8 mouse cellular contexts compared by ENCODE assay signal in the genomic region with DNA sequence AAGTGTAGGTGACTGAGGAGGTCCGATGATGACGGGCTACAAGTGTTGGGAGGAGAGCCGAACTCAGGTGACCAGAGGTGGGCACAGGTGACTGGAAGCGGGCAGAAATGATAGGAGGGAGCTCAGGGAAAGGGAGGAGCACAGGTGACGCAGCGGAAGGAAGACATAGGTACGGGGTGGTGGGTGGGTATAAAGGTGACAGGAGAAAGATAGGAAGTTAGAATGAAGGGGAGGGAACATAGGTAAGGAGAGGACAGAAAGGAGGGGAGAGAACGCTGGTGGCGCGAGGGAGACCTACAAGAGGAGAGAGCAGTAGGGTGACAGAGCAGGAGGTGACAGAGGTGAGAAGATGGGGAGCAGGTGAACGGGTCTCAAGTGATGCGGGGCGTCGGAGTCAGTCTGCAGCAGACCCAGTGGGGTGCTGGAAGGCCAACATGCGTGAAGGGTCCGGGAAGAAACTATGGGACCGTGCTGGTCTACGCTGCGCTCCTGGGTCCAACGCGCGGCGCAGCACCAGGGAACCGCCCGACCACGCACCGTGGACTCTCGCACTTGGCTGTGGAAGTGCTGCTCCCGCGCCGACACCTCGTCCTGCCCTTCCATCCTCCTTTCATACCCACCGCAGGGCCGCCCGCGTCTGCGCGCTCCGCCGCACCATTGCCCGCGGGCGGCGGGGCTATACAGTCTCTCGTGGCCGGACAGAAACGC. TPM values are rescaled to one million over a fixed set of nuclear protein-coding genes. Genes with fewer than 3 reads are reported as not detected.
DNase-seq lines count a peak whose midpoint lies in the region; ATAC-seq and TF ChIP-seq lines count a peak whose summit lies in the region.

No protein-coding gene starts in this region.

- peak overlapping the region; percentile 93 for H3K4me3 ChIP-seq in bone marrow, adult 2 months (replicated peaks; ENCODE audit: control insufficient read depth, low read depth, low read length)
- peak overlapping the region; percentile 81 for H3K4me3 ChIP-seq in forebrain, embryonic 13.5 days
- peak overlapping the region; percentile 81 for H3K4me3 ChIP-seq in liver, embryonic 16.5 days (ENCODE audit: low read depth, low read length)
- peak overlapping the region; percentile 87 for H3K4me3 ChIP-seq in neural tube, embryonic 13.5 days

- 0 out of 2 replicates have a peak, but pooled peaks cover 6% of the 10 kb centered on the region for H3K27me3 ChIP-seq in forebrain, embryonic 13.5 days
- H3K27me3 ChIP-seq in liver, embryonic 16.5 days (ENCODE audit: control insufficient read depth, insufficient read depth, low read depth, low read length): no peaks in the 10 kb centered on the region
- H3K27me3 ChIP-seq in neural tube, embryonic 13.5 days: no peaks in the 10 kb centered on the region

- TF ChIP-seq CTCF in bone marrow, adult 2 months (IDR thresholded peaks at IDR 0.05; ENCODE audit: control insufficient read depth, insufficient read depth, low read length): no peak

- no peaks in the 10 kb centered on the region for H3K36me3 ChIP-seq in forebrain, embryonic 13.5 days (ENCODE audit: poor library complexity, severe bottlenecking)
- no peaks in the 10 kb centered on the region for H3K36me3 ChIP-seq in liver, embryonic 16.5 days (ENCODE audit: control insufficient read depth, insufficient read depth)
- no peaks in the 10 kb centered on the region for H3K36me3 ChIP-seq in neural tube, embryonic 13.5 days

- H3K27ac ChIP-seq in bone marrow, adult 2 months (ENCODE audit: control insufficient read depth, insufficient read depth, low read depth, low read length, poor library complexity): peak overlapping the region; percentile 20; the same call in 1 of the 2 replicates
- H3K27ac ChIP-seq in forebrain, embryonic 13.5 days: peak overlapping the region; percentile 51; the same call in 1 of the 2 replicates
- peak overlapping the region; percentile 63 for H3K27ac ChIP-seq in liver, embryonic 16.5 days (ENCODE audit: low read length)
- peak overlapping the region; percentile 80 for H3K27ac ChIP-seq in neural tube, embryonic 13.5 days (replicated peaks)

- TF ChIP-seq POLR2A in bone marrow, adult 2 months (IDR thresholded peaks at IDR 0.05; ENCODE audit: borderline replicate concordance, control insufficient read depth, low read depth, low read length): no peak

- no peaks in the 10 kb centered on the region for H3K9me3 ChIP-seq in forebrain, embryonic 13.5 days (replicated peaks)
- no peaks in the 10 kb centered on the region for H3K9me3 ChIP-seq in liver, embryonic 16.5 days (replicated peaks; ENCODE audit: control insufficient read depth, low read length)
- H3K9me3 ChIP-seq in neural tube, embryonic 13.5 days: no peaks in the 10 kb centered on the region

- H3K4me2 ChIP-seq in forebrain, embryonic 13.5 days: peak overlapping the region; percentile 94
- peak overlapping the region; percentile 94 for H3K4me2 ChIP-seq in liver, embryonic 16.5 days (ENCODE audit: low read depth, low read length)
- peak overlapping the region; percentile 82 for H3K4me2 ChIP-seq in neural tube, embryonic 13.5 days

- ATAC-seq in frontal cortex, adult (ENCODE audit: low TSS enrichment): peak; percentile 76
- ATAC-seq in forebrain, embryonic 13.5 days: peak; percentile 86
- ATAC-seq in liver, embryonic 16.5 days (ENCODE audit: low read depth): peak; percentile 65
- ATAC-seq in neural tube, embryonic 13.5 days (ENCODE audit: low read depth): peak; percentile 88

- 5% methylated on average over 41 of the region's 47 CpGs for WGBS in bone marrow, adult 2 months
- WGBS in forebrain, embryonic 13.5 days: 1% methylated on average over 47 of the region's 47 CpGs
- 2% methylated on average over 47 of the region's 47 CpGs for WGBS in liver, embryonic 16.5 days (ENCODE audit: insufficient replicate concordance)
- 1% methylated on average over 45 of the region's 47 CpGs for WGBS in neural tube, embryonic 13.5 days

- DNase-seq in frontal cortex, postnatal 25 days (ENCODE audit: low spot score in 2 of 2): no peak
- peak; percentile 43 for DNase-seq in kidney, adult 9 months
- no peak for DNase-seq in gastrocnemius, adult 18-20 months (ENCODE audit: low spot score)

- H3K4me1 ChIP-seq in bone marrow, adult 2 months (ENCODE audit: control insufficient read depth, insufficient read depth, low read length): no peaks in the 10 kb centered on the region
- peaks cover 16% of the 10 kb centered on the region for H3K4me1 ChIP-seq in forebrain, embryonic 13.5 days
- peaks cover 15% of the 10 kb centered on the region for H3K4me1 ChIP-seq in liver, embryonic 16.5 days (ENCODE audit: control insufficient read depth, low read depth, low read length)
- peaks cover 19% of the 10 kb centered on the region for H3K4me1 ChIP-seq in neural tube, embryonic 13.5 days (replicated peaks)

- H3K9ac ChIP-seq in forebrain, embryonic 13.5 days: peak overlapping the region; percentile 88
- peak overlapping the region; percentile 82 for H3K9ac ChIP-seq in liver, embryonic 16.5 days (ENCODE audit: low read depth, low read length)
- peak overlapping the region; percentile 89 for H3K9ac ChIP-seq in neural tube, embryonic 13.5 days

RNA-seq across cellular contexts. Expression of a gene that starts 0.4 kb away (rescaled TPM):
- polyA plus RNA-seq in bone marrow, adult 2 months (2011; ENCODE audit: insufficient read depth, insufficient read length, low replicate concordance, missing spikeins): 1.7 and 2.2 TPM in 2 replicates
- polyA plus RNA-seq in forebrain, embryonic 13.5 days (2015; fragmentation: Nextera tagmentation; extraction: Ambion mirVana): 17.3 and 18.7 TPM in 2 replicates
- 1.7 and 2.4 TPM in 2 replicates for polyA plus RNA-seq in liver, embryonic 16.5 days (2015; fragmentation: Nextera tagmentation; extraction: Ambion mirVana)
- polyA plus RNA-seq in neural tube, embryonic 13.5 days (2015; fragmentation: Nextera tagmentation; extraction: Ambion mirVana): 27.0 and 27.3 TPM in 2 replicates
- total RNA-seq in gastrocnemius, adult 18-20 months (2021): 10 to 100 TPM; 10.5 to 12.1 TPM

RNA-seq across cellular contexts. Expression of a gene that starts 56.7 kb away (rescaled TPM):
- polyA plus RNA-seq in bone marrow, adult 2 months (2011; ENCODE audit: insufficient read depth, insufficient read length, low replicate concordance, missing spikeins): 3.4 and 3.9 TPM in 2 replicates
- 26.0 and 26.6 TPM in 2 replicates for polyA plus RNA-seq in forebrain, embryonic 13.5 days (2015; fragmentation: Nextera tagmentation; extraction: Ambion mirVana)
- polyA plus RNA-seq in liver, embryonic 16.5 days (2015; fragmentation: Nextera tagmentation; extraction: Ambion mirVana): 12.6 and 14.2 TPM in 2 replicates
- polyA plus RNA-seq in neural tube, embryonic 13.5 days (2015; fragmentation: Nextera tagmentation; extraction: Ambion mirVana): 16.8 and 22.2 TPM in 2 replicates
- total RNA-seq in gastrocnemius, adult 18-20 months (2021): 10 to 100 TPM; 10.8 to 11.7 TPM

Comparison
In these comparisons a context has a peak if more than half of its experiments do, and no peak if none do; other contexts are left out.
1. H3K27ac ChIP-seq: peak in every context shown above with its lines; median percentile 80 in neural tube, embryonic 13.5 days; 63 in liver, embryonic 16.5 days; 51 in forebrain, embryonic 13.5 days; 20 in bone marrow, adult 2 months.